Comparison of ENCODE assay signal across 17 mouse cellular contexts in genomic region chr11:96465426-96466056, GRCm38 (mm10). TPM values are rescaled to one million over a fixed set of nuclear protein-coding genes. Genes with fewer than 3 reads are reported as not detected.
DNase-seq lines count a peak whose midpoint lies in the region; ATAC-seq lines count a peak whose summit lies in the region.
"Had no signal": no experiment of that assay in that cellular context is flagged by ENCODE, and none has a peak within 500 bp of the region (broad histone marks: within the 10 kb centered on the region; RNA-seq: fewer than 3 reads in every experiment).

No protein-coding gene starts in this region.

- ATAC-seq in forebrain, embryonic 14.5 days, result no peak
- ATAC-seq: intestine, embryonic 16.5 days; Patski had no signal

- peaks cover 33% of the 10 kb centered on the region for H3K4me1 ChIP-seq in forebrain, embryonic 14.5 days (ENCODE audit: control insufficient read depth, insufficient read depth, low read length)
- peaks cover 72% of the 10 kb centered on the region for H3K4me1 ChIP-seq in forebrain, embryonic 10.5 days
- H3K4me1 ChIP-seq: megakaryocyte, embryonic 14.5 days had no signal

- no peak overlapping the region for H3K9ac ChIP-seq in forebrain, embryonic 14.5 days (ENCODE audit: low read length)
- H3K9ac ChIP-seq: embryonic facial prominence, embryonic 12.5 days; hindbrain, embryonic 13.5 days; liver, embryonic 13.5 days had no signal

- no peak overlapping the region for H3K4me3 ChIP-seq in forebrain, embryonic 14.5 days (ENCODE audit: low read depth, low read length)
- no peak overlapping the region for H3K4me3 ChIP-seq in forebrain, embryonic 10.5 days
- H3K4me3 ChIP-seq: embryonic facial prominence, embryonic 12.5 days; hindbrain, embryonic 13.5 days; liver, embryonic 13.5 days; megakaryocyte, embryonic 14.5 days had no signal

- H3K27ac ChIP-seq in forebrain, embryonic 14.5 days (ENCODE audit: low read depth, low read length), result 0 out of 2 replicates have a peak overlapping the region, but pooled peaks have one; percentile 15
- H3K27ac ChIP-seq in forebrain, embryonic 10.5 days, result no peak overlapping the region
- H3K27ac ChIP-seq: embryonic facial prominence, embryonic 12.5 days; liver, embryonic 13.5 days had no signal

- no peak overlapping the region for H3K4me2 ChIP-seq in forebrain, embryonic 14.5 days (ENCODE audit: low read length)
- H3K4me2 ChIP-seq: embryonic facial prominence, embryonic 12.5 days; liver, embryonic 13.5 days had no signal

- WGBS in forebrain, embryonic 14.5 days, result 60% methylated on average over 10 of the region's 10 CpGs
- 88% methylated on average over 10 of the region's 10 CpGs for WGBS in forebrain, embryonic 10.5 days

- intact Hi-C loops in left cerebral cortex, postnatal 25 days (cut with DNase I), result no loop called here

- no peak for DNase-seq in forebrain, embryonic 14.5 days (ENCODE audit: low spot score)
- DNase-seq in forebrain, embryonic 10.5 days (ENCODE audit: extremely low spot score, low spot score), result no peak
- DNase-seq in layer of hippocampus, adult 11-12 months (ENCODE audit: low spot score), result peak; percentile 22
- DNase-seq in layer of hippocampus, postnatal 36 days, result no peak
- DNase-seq in right cerebral cortex, adult 2 months (ENCODE audit: low spot score in 2 of 2), result peak; percentile 24 to 34
- no peak for DNase-seq in right cerebral cortex, postnatal 25 days
- peak; percentile 37 to 79 for DNase-seq in left cerebral cortex, postnatal 25 days (ENCODE audit: low spot score in 2 of 2)
- no peak for DNase-seq in gastrocnemius, adult 18-20 months (ENCODE audit: low spot score)
- DNase-seq: cerebellum, adult 11-12 months; cerebellum, postnatal 36 days; liver, embryonic 13.5 days; lung, postnatal 10 days had no signal

- H3K36me3 ChIP-seq in forebrain, embryonic 14.5 days (ENCODE audit: control insufficient read depth, insufficient read depth, low read length), result no peaks in the 10 kb centered on the region
- no peaks in the 10 kb centered on the region for H3K36me3 ChIP-seq in forebrain, embryonic 10.5 days (replicated peaks)
- H3K36me3 ChIP-seq: embryonic facial prominence, embryonic 12.5 days; hindbrain, embryonic 13.5 days; liver, embryonic 13.5 days had no signal

- no peaks in the 10 kb centered on the region for H3K9me3 ChIP-seq in forebrain, embryonic 14.5 days (replicated peaks; ENCODE audit: control insufficient read depth, low read length)
- H3K9me3 ChIP-seq in forebrain, embryonic 10.5 days, result no peaks in the 10 kb centered on the region
- H3K9me3 ChIP-seq: embryonic facial prominence, embryonic 12.5 days; hindbrain, embryonic 13.5 days; liver, embryonic 13.5 days; megakaryocyte, embryonic 14.5 days had no signal

- peaks cover 2% of the 10 kb centered on the region; the same call in 1 of the 2 replicates for H3K27me3 ChIP-seq in forebrain, embryonic 14.5 days (replicated peaks; ENCODE audit: control insufficient read depth, insufficient read depth, low read length)
- peaks cover 52% of the 10 kb centered on the region for H3K27me3 ChIP-seq in forebrain, embryonic 10.5 days (ENCODE audit: poor library complexity, severe bottlenecking)
- H3K27me3 ChIP-seq: Patski had no signal

RNA-seq across cellular contexts. Expression of gene Skap1, which starts 1.1 kb away (rescaled TPM):
- polyA plus RNA-seq in forebrain, embryonic 14.5 days (2014; fragmentation: Nextera tagmentation; extraction: Ambion mirVana), result 2.4 and 2.8 TPM in 2 replicates
- polyA plus RNA-seq in forebrain, embryonic 10.5 days (2016; fragmentation: Nextera tagmentation; extraction: Ambion mirVana), result 1.7 and 2.2 TPM in 2 replicates
- 1 to 10 TPM in 1 of 2 experiments, under 1 TPM in 1; 0.60 to 1.0 TPM for total RNA-seq in layer of hippocampus, postnatal 36 days (2021)
- total RNA-seq in left cerebral cortex, postnatal 25 days (2021), result 1 to 10 TPM; 1.3 to 1.9 TPM
- total RNA-seq in gastrocnemius, adult 18-20 months (2021), result not detected

Comparison
In these comparisons a context has a peak if more than half of its experiments do, and no peak if none do; other contexts are left out.
1. DNase-seq: peak in layer of hippocampus, adult 11-12 months (single experiment), right cerebral cortex, adult 2 months (2 of 2) and left cerebral cortex, postnatal 25 days (2 of 2); none in forebrain, embryonic 14.5 days (single experiment), forebrain, embryonic 10.5 days (single experiment), layer of hippocampus, postnatal 36 days (0 of 2), right cerebral cortex, postnatal 25 days (single experiment) and gastrocnemius, adult 18-20 months (single experiment).